Mouse (Mus musculus) forebrain, embryonic 11.5 days (tissue): ENCODE data around the gene Btg4. TPM values are rescaled to one million over a fixed set of nuclear protein-coding genes. Genes with fewer than 3 reads are reported as not detected.

Source experiments
- ATAC-seq: fragments of 200-750 bp; cut with Nextera tagmentation; replicated peaks from 2 replicates; pipeline ENCODE4 v1.8.0; 2017; ENCODE audit warnings: moderate TSS enrichment; ENCODE audit not compliant: low FRiP score
- DNase-seq: peaks from one replicate; pipeline ENCODE4 v3.0.0-alpha.2; 2017; ENCODE audit warnings: low spot score
- H3K27ac ChIP-seq: fragments of 300-500 bp; sonication (generic); 2 replicates; pipeline ENCODE4 v1.5.1; 2014; ENCODE audit warnings: low read depth, low read length
- H3K27me3 ChIP-seq: fragments of 300-500 bp; sonication (generic); 2 replicates; pipeline ENCODE4 v1.6.1; 2014; ENCODE audit warnings: mild to moderate bottlenecking, low read length, mixed read lengths; ENCODE audit not compliant: control insufficient read depth, insufficient read depth
- H3K36me3 ChIP-seq: fragments of 300-500 bp; sonication (generic); 2 replicates; pipeline ENCODE4 v1.6.1; 2014; ENCODE audit warnings: mild to moderate bottlenecking, low read length, moderate library complexity, mixed read lengths; ENCODE audit not compliant: control insufficient read depth, insufficient read depth
- H3K4me1 ChIP-seq: fragments of 300-500 bp; sonication (generic); replicated peaks from 2 replicates; pipeline ENCODE4 v1.6.1; 2014; ENCODE audit warnings: low read length, mixed read lengths; ENCODE audit not compliant: control insufficient read depth, insufficient read depth
- H3K4me2 ChIP-seq: fragments of 300-500 bp; sonication (generic); 2 replicates; pipeline ENCODE4 v1.6.1; 2014; ENCODE audit warnings: low read depth, mild to moderate bottlenecking, low read length, moderate library complexity, mixed read lengths; ENCODE audit not compliant: severe bottlenecking
- H3K4me3 ChIP-seq: fragments of 300-500 bp; sonication (generic); 2 replicates; pipeline ENCODE4 v1.5.1; 2014; ENCODE audit warnings: low read depth, low read length
- H3K9ac ChIP-seq: fragments of 300-500 bp; sonication (generic); 2 replicates; pipeline ENCODE4 v1.6.1; 2014; ENCODE audit warnings: low read length
- H3K9me3 ChIP-seq: fragments of 300-500 bp; sonication (generic); 2 replicates; pipeline ENCODE4 v1.6.1; 2016; ENCODE audit warnings: low read length, mixed read lengths; ENCODE audit not compliant: control insufficient read depth
- WGBS: fragments of 180-500 bp; shearing (Covaris S2); extraction: QIAGEN DNeasy Blood & Tissue Kit; methylation state at CpG from one replicate; pipeline ENCODE4 v1.1.7; 2014; 5-methylcytosine and 5-hydroxymethylcytosine counted together
- polyA plus RNA-seq: library from polyadenylated mRNA; unstranded; fragments of >200 nt; fragmentation: Nextera tagmentation; extraction: Ambion mirVana; gene quantifications from 2 replicates; pipeline ENCODE4 v1.2.1, GENCODE M21; 2014

Gene Btg4
- polyA plus RNA-seq, 1 experiment from 2014 or later, result not detected

DNA sequence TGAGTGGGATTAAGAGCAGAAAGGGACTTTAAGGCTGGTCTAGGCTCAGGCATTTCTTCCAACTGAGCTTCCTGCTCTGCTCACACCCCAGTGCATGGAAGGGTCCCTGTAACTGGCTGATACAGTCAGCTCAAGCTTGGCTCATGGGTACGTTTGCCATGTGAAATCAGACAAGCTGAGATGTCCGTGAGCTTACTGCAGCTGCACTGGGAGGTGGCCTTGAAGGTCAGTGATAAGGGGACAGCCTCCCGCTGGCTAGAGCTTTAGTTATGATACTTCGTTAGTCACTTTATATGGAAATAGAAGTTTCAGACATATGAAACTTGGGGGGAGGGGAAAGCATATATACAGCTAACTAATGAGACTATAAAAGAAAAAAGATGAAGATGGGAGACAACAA lies 10.1 kb downstream of the Btg4 start:
- H3K9me3 ChIP-seq, result no peaks in the 10 kb centered on the region
- no peak for ATAC-seq
- no peaks in the 10 kb centered on the region for H3K36me3 ChIP-seq
- no peak overlapping the region for H3K4me2 ChIP-seq
- H3K4me3 ChIP-seq, result no peak overlapping the region
- DNase-seq, result no peak
- WGBS, result 87% methylated on average over 4 of the region's 4 CpGs
- no peaks in the 10 kb centered on the region for H3K4me1 ChIP-seq
- H3K27me3 ChIP-seq, result peaks cover 3% of the 10 kb centered on the region; the same call in 1 of the 2 replicates
- no peak overlapping the region for H3K27ac ChIP-seq
- H3K9ac ChIP-seq, result no peak overlapping the region

DNA sequence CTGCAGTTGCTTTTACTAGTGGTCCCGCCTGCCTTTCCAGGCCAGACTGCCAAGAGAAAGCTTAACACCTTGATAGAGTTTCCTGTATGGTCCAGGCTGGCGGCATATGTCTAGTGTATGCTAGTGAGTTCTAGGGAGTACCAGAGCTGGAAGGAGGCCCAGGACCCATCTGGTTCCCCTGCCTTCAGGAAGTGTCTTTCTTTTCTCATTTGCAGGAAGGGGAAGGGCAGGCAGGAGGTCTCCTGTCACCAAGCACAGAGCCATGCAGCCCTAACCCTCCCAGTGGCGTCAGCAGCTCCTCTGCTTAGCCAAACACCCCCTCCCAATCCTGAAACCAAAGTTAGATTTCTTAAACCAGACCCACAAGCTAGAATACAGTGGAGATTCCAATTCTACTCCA lies 15.1 kb downstream of the Btg4 start:
- peak overlapping the region; percentile 73 for H3K4me2 ChIP-seq
- H3K4me3 ChIP-seq, result peak overlapping the region; percentile 31; the same call in 1 of the 2 replicates
- peaks cover 6% of the 10 kb centered on the region; the same call in 1 of the 2 replicates for H3K4me1 ChIP-seq
- no peak overlapping the region for H3K27ac ChIP-seq
- H3K36me3 ChIP-seq, result no peaks in the 10 kb centered on the region
- H3K9ac ChIP-seq, result peak overlapping the region; percentile 27; the same call in 1 of the 2 replicates
- 30% methylated on average over 3 of the region's 3 CpGs for WGBS
- DNase-seq (no peak), ATAC-seq (no peak)
- H3K27me3 ChIP-seq, result peaks cover 3% of the 10 kb centered on the region; the same call in 1 of the 2 replicates
- H3K9me3 ChIP-seq, result no peaks in the 10 kb centered on the region

GRCm38 (mm10) chr9:51076300-51076978 lies 15.7 kb downstream of the Btg4 start:
- no peaks in the 10 kb centered on the region for H3K36me3 ChIP-seq
- peak overlapping the region; percentile 39 for H3K9ac ChIP-seq
- under 1% methylated on average over 17 of the region's 17 CpGs for WGBS
- peak overlapping the region; percentile 31 for H3K4me3 ChIP-seq
- DNase-seq (peak; percentile 58), ATAC-seq (peak; percentile 51; the same call in 1 of the 2 replicates)
- H3K9me3 ChIP-seq, result no peaks in the 10 kb centered on the region
- peaks cover 3% of the 10 kb centered on the region; the same call in 1 of the 2 replicates for H3K27me3 ChIP-seq
- H3K4me2 ChIP-seq, result peak overlapping the region; percentile 73
- H3K4me1 ChIP-seq, result peaks cover 6% of the 10 kb centered on the region; the same call in 1 of the 2 replicates
- no peak overlapping the region for H3K27ac ChIP-seq

- WGBS, result under 1% methylated on average over 14 of the region's 14 CpGs
- DNase-seq, result peak; percentile 84
- peak within 1 kb of the TSS; percentile 31 for H3K4me3 ChIP-seq
- H3K27me3 ChIP-seq, result peaks cover 3% of the 10 kb centered on the region; the same call in 1 of the 2 replicates
- ATAC-seq, result peak; percentile 90
- H3K27ac ChIP-seq, result no peak within 1 kb of the TSS
- H3K9me3 ChIP-seq, result no peaks in the 10 kb centered on the region
- H3K4me2 ChIP-seq, result peak within 1 kb of the TSS; percentile 73
- H3K4me1 ChIP-seq, result peaks cover 6% of the 10 kb centered on the region; the same call in 1 of the 2 replicates
- peak within 1 kb of the TSS; percentile 39 for H3K9ac ChIP-seq
- no peaks in the 10 kb centered on the region for H3K36me3 ChIP-seq
Measured at GRCm38 (mm10) chr9:51076979-51077315, 16.2 kb downstream of the Btg4 start, which contains the start of gene Layn. TSS of gene Layn (minus strand) at chr9:51077094.

GRCm38 (mm10) chr9:51081614-51082013 lies 20.9 kb downstream of the Btg4 start:
- H3K36me3 ChIP-seq, result no peaks in the 10 kb centered on the region
- 83% methylated on average over 5 of the region's 5 CpGs for WGBS
- ATAC-seq, result no peak

GRCm38 (mm10) chr9:51093697-51094096 lies 33.0 kb downstream of the Btg4 start:
- Histone ChIP-seq H3K4me1 (no peaks in the 10 kb centered on the region), H3K27ac (no peak overlapping the region), H3K9me3 (no peaks in the 10 kb centered on the region), H3K36me3 (no peaks in the 10 kb centered on the region), H3K27me3 (no peaks in the 10 kb centered on the region), H3K4me2 (no peak overlapping the region), H3K4me3 (no peak overlapping the region), H3K9ac (no peak overlapping the region)
- WGBS, result 84% methylated on average over 5 of the region's 5 CpGs
- ATAC-seq (no peak), DNase-seq (no peak)

More at GRCm38 (mm10) chr9:51081614-51082013, 20.9 kb downstream of the Btg4 start:
- H3K27ac ChIP-seq, result no peak overlapping the region
- H3K4me3 ChIP-seq, result no peak overlapping the region
- H3K4me1 ChIP-seq, result peaks cover 2% of the 10 kb centered on the region; the same call in 1 of the 2 replicates
- H3K9ac ChIP-seq, result no peak overlapping the region
- no peaks in the 10 kb centered on the region for H3K27me3 ChIP-seq
- no peak for DNase-seq
- no peaks in the 10 kb centered on the region for H3K9me3 ChIP-seq
- H3K4me2 ChIP-seq, result no peak overlapping the region

DNA sequence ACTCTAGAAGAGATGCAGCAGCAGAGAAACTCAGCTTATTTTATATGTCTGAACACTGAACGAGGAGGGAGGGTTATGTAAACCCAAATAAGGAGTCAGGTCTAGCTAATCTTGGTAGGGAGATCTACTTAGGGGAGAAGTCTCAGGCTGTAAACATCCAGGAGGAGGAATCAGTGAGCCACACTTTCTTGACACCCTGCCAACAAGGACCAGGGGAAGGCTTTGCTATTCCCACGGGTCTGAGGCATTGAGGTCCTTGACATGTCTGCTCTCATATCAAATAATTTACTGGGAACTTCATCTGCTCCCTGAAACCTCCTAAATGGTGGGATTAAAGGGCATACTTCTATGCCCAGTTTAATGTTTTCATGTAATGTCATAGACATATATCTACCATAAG lies 35.6 kb downstream of the Btg4 start:
- no peak overlapping the region for H3K9ac ChIP-seq
- no peaks in the 10 kb centered on the region for H3K9me3 ChIP-seq
- DNase-seq (no peak), ATAC-seq (no peak)
- H3K4me2 ChIP-seq, result no peak overlapping the region
- H3K4me3 ChIP-seq, result no peak overlapping the region
- no peak overlapping the region for H3K27ac ChIP-seq
- no peaks in the 10 kb centered on the region for H3K4me1 ChIP-seq
- 77% methylated on average over 2 of the region's 2 CpGs for WGBS
- H3K27me3 ChIP-seq, result no peaks in the 10 kb centered on the region
- H3K36me3 ChIP-seq, result no peaks in the 10 kb centered on the region

GRCm38 (mm10) chr9:51101756-51102425 lies 41.2 kb downstream of the Btg4 start, which contains the start of gene 4833427G06Rik:
TSS of gene 4833427G06Rik (minus strand) at chr9:51102078.
- ATAC-seq (peak; percentile 85), DNase-seq (peak; percentile 80)
- Histone ChIP-seq H3K4me3 (peak within 1 kb of the TSS; percentile 46), H3K36me3 (no peaks in the 10 kb centered on the region), H3K27ac (no peak within 1 kb of the TSS), H3K4me2 (peak within 1 kb of the TSS; percentile 45; the same call in 1 of the 2 replicates), H3K9me3 (no peaks in the 10 kb centered on the region), H3K4me1 (peaks cover 2% of the 10 kb centered on the region; the same call in 1 of the 2 replicates), H3K9ac (no peak within 1 kb of the TSS), H3K27me3 (peaks cover 6% of the 10 kb centered on the region; the same call in 1 of the 2 replicates)
- WGBS, result 8% methylated on average over 27 of the region's 27 CpGs
